Mouse (Mus musculus) forebrain, embryonic 14.5 days (tissue): ENCODE data around the gene Exog. TPM values are rescaled to one million over a fixed set of nuclear protein-coding genes. Genes with fewer than 3 reads are reported as not detected.

Experiments used
- ATAC-seq: fragments of 200-750 bp; cut with Nextera tagmentation; 2 replicates; pipeline ENCODE4 v1.8.0; 2017; ENCODE audit warnings: mild to moderate bottlenecking, moderate library complexity
- DNase-seq: peaks from one replicate; pipeline ENCODE4 v3.0.0-alpha.2; 2015; ENCODE audit warnings: low spot score
- H3K27ac ChIP-seq: fragments of 300-500 bp; sonication (generic); 2 replicates; pipeline ENCODE4 v1.5.1; 2014; ENCODE audit warnings: low read depth, mild to moderate bottlenecking, control low read depth, low read length, moderate library complexity
- H3K27me3 ChIP-seq: fragments of 300-500 bp; sonication (generic); replicated peaks from 2 replicates; pipeline ENCODE4 v1.6.1; 2014; ENCODE audit warnings: low read length, control low read depth, mixed read lengths; ENCODE audit not compliant: control insufficient read depth, insufficient read depth
- H3K36me3 ChIP-seq: fragments of 300-500 bp; sonication (generic); 2 replicates; pipeline ENCODE4 v1.6.1; 2014; ENCODE audit warnings: low read length, control low read depth; ENCODE audit not compliant: control insufficient read depth, insufficient read depth
- H3K4me1 ChIP-seq: fragments of 300-500 bp; sonication (generic); 2 replicates; pipeline ENCODE4 v1.6.1; 2014; ENCODE audit warnings: antibody characterized with exemption, low read length, control low read depth; ENCODE audit not compliant: control insufficient read depth, insufficient read depth
- H3K4me2 ChIP-seq: fragments of 300-500 bp; sonication (generic); 2 replicates; pipeline ENCODE4 v1.6.1; 2014; ENCODE audit warnings: mild to moderate bottlenecking, control low read depth, low read length
- H3K4me3 ChIP-seq: fragments of 300-500 bp; sonication (generic); 2 replicates; pipeline ENCODE4 v1.5.1; 2014; ENCODE audit warnings: low read depth, low read length, control low read depth
- H3K9ac ChIP-seq: fragments of 300-500 bp; sonication (generic); 2 replicates; pipeline ENCODE4 v1.6.1; 2014; ENCODE audit warnings: mild to moderate bottlenecking, low read length, control low read depth, moderate library complexity
- H3K9me3 ChIP-seq: fragments of 300-500 bp; sonication (generic); replicated peaks from 2 replicates; pipeline ENCODE4 v1.6.1; 2016; ENCODE audit warnings: low read length, control low read depth, mixed read lengths; ENCODE audit not compliant: control insufficient read depth
- WGBS: fragments of 180-500 bp; shearing (Covaris S2); extraction: QIAGEN DNeasy Blood & Tissue Kit; methylation state at CpG from one replicate; pipeline ENCODE4 v1.1.7; 2014; 5-methylcytosine and 5-hydroxymethylcytosine counted together
- polyA plus RNA-seq: library from polyadenylated mRNA; unstranded; fragments of >200 nt; fragmentation: Nextera tagmentation; extraction: Ambion mirVana; gene quantifications from 2 replicates; pipeline ENCODE4 v1.2.1, GENCODE M21; 2014

Gene Exog
- polyA plus RNA-seq, 1 experiment from 2014 or later = 54.2 TPM

- 74% methylated on average over 9 of the region's 9 CpGs for WGBS
- H3K27ac ChIP-seq = no peak overlapping the region
- H3K27me3 ChIP-seq = no peaks in the 10 kb centered on the region
- H3K4me2 ChIP-seq = no peak overlapping the region
- ATAC-seq (no peak), DNase-seq (no peak)
- H3K4me3 ChIP-seq = no peak overlapping the region
- no peak overlapping the region for H3K9ac ChIP-seq
- H3K36me3 ChIP-seq = no peaks in the 10 kb centered on the region
- H3K4me1 ChIP-seq = peaks cover 2% of the 10 kb centered on the region; the same call in 1 of the 2 replicates
- H3K9me3 ChIP-seq = no peaks in the 10 kb centered on the region
These were observed 39.7 kb downstream of the Exog start for GRCm38 (mm10) chr9:119484420-119484819.

- Histone ChIP-seq H3K4me3 (no peak overlapping the region), H3K27me3 (no peaks in the 10 kb centered on the region), H3K27ac (no peak overlapping the region), H3K9me3 (no peaks in the 10 kb centered on the region), H3K4me2 (no peak overlapping the region), H3K4me1 (peaks cover 2% of the 10 kb centered on the region; the same call in 1 of the 2 replicates), H3K9ac (no peak overlapping the region), H3K36me3 (no peaks in the 10 kb centered on the region)
- ATAC-seq (no peak), DNase-seq (no peak)
- WGBS = 90% methylated on average over 13 of the region's 13 CpGs
These were observed 40.1 kb downstream of the Exog start for GRCm38 (mm10) chr9:119484868-119485267.

- DNase-seq = no peak
These were observed 51.6 kb downstream of the Exog start for GRCm38 (mm10) chr9:119496354-119496753.

GRCm38 (mm10) chr9:119496960-119497359, 52.2 kb downstream of the Exog start:
- H3K36me3 ChIP-seq = no peaks in the 10 kb centered on the region
- H3K9me3 ChIP-seq = no peaks in the 10 kb centered on the region
- no peak overlapping the region for H3K4me2 ChIP-seq
- no peak overlapping the region for H3K27ac ChIP-seq
- WGBS = 64% methylated on average over 5 of the region's 5 CpGs
- ATAC-seq (no peak), DNase-seq (no peak)
- H3K4me3 ChIP-seq = no peak overlapping the region
- H3K4me1 ChIP-seq = no peaks in the 10 kb centered on the region; the same call in 1 of the 2 replicates
- no peak overlapping the region for H3K9ac ChIP-seq
- H3K27me3 ChIP-seq = no peaks in the 10 kb centered on the region

More at GRCm38 (mm10) chr9:119496354-119496753, 51.6 kb downstream of the Exog start:
- no peak for ATAC-seq
- H3K4me1 ChIP-seq = no peaks in the 10 kb centered on the region; the same call in 1 of the 2 replicates
- no peaks in the 10 kb centered on the region for H3K27me3 ChIP-seq
- no peak overlapping the region for H3K4me2 ChIP-seq
- no peak overlapping the region for H3K27ac ChIP-seq
- H3K36me3 ChIP-seq = no peaks in the 10 kb centered on the region
- no peak overlapping the region for H3K9ac ChIP-seq
- no peaks in the 10 kb centered on the region for H3K9me3 ChIP-seq
- 86% methylated on average over 9 of the region's 9 CpGs for WGBS
- H3K4me3 ChIP-seq = no peak overlapping the region

DNA sequence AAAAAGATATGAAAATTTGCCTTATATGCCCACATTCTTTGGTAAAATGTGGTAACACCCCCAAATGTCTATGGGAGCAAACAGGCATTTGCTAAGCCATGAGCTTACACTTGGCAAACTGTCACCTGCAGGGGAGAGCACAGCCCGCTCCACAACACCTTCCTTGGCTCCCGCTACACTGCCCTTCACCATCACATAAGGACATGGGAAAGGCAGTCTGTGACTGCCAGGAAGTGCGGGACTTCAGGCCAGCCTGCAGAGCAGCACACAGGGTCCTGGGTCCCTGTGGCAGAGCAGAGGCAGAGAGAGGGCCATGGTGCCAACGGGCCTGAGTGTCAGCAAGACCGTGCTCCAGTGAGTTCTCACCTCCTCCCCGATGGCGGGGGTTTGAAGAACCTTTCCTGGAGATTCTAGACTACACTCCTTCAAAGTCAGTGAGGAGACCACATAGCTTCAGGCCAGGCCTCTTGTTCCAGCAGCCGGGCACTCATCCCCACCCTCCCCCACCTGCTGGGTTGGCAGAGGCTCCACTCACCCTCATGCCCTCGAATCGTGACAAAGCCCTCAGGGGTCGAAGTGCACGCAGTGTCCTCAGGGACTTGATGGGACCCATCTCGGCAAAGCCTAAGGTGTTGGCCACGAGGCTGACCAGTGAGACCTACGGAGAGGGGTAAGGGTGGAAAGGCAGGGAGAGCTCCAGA, 53.0 kb downstream of the Exog start:
- H3K36me3 ChIP-seq = no peaks in the 10 kb centered on the region
- WGBS = 87% methylated on average over 15 of the region's 15 CpGs
- no peak overlapping the region for H3K9ac ChIP-seq
- no peak overlapping the region for H3K27ac ChIP-seq
- no peaks in the 10 kb centered on the region; the same call in 1 of the 2 replicates for H3K4me1 ChIP-seq
- H3K4me2 ChIP-seq = no peak overlapping the region
- DNase-seq (no peak), ATAC-seq (no peak)
- H3K9me3 ChIP-seq = no peaks in the 10 kb centered on the region
- no peaks in the 10 kb centered on the region for H3K27me3 ChIP-seq
- H3K4me3 ChIP-seq = no peak overlapping the region

GRCm38 (mm10) chr9:119498247-119498607, 53.5 kb downstream of the Exog start:
- ATAC-seq (no peak), DNase-seq (no peak)
- Histone ChIP-seq H3K9ac (no peak overlapping the region), H3K36me3 (no peaks in the 10 kb centered on the region), H3K4me1 (no peaks in the 10 kb centered on the region; the same call in 1 of the 2 replicates), H3K4me3 (no peak overlapping the region), H3K9me3 (no peaks in the 10 kb centered on the region), H3K4me2 (no peak overlapping the region), H3K27ac (no peak overlapping the region), H3K27me3 (no peaks in the 10 kb centered on the region)
- 91% methylated on average over 9 of the region's 9 CpGs for WGBS

- ATAC-seq = no peak
- H3K27me3 ChIP-seq = no peaks in the 10 kb centered on the region
- DNase-seq = no peak
- no peaks in the 10 kb centered on the region; the same call in 1 of the 2 replicates for H3K4me1 ChIP-seq
- H3K9ac ChIP-seq = no peak overlapping the region
- H3K27ac ChIP-seq = no peak overlapping the region
- no peak overlapping the region for H3K4me2 ChIP-seq
- no peaks in the 10 kb centered on the region for H3K36me3 ChIP-seq
- WGBS = 93% methylated on average over 7 of the region's 7 CpGs
- H3K9me3 ChIP-seq = no peaks in the 10 kb centered on the region
- H3K4me3 ChIP-seq = no peak overlapping the region
These were observed 54.1 kb downstream of the Exog start for GRCm38 (mm10) chr9:119498885-119499284.

GRCm38 (mm10) chr9:119503613-119504012, 58.9 kb downstream of the Exog start:
- H3K4me3 ChIP-seq = no peak overlapping the region
- no peak overlapping the region for H3K9ac ChIP-seq
- H3K9me3 ChIP-seq = 0 out of 2 replicates have a peak, but pooled peaks cover 4% of the 10 kb centered on the region
- H3K4me1 ChIP-seq = no peaks in the 10 kb centered on the region
- no peaks in the 10 kb centered on the region for H3K36me3 ChIP-seq
- WGBS = 96% methylated on average over 9 of the region's 9 CpGs
- no peaks in the 10 kb centered on the region for H3K27me3 ChIP-seq
- DNase-seq = no peak
- no peak overlapping the region for H3K27ac ChIP-seq
- ATAC-seq = no peak
- H3K4me2 ChIP-seq = no peak overlapping the region

GRCm38 (mm10) chr9:119504981-119505658, 60.4 kb downstream of the Exog start:
- Histone ChIP-seq H3K4me2 (no peak overlapping the region), H3K36me3 (no peaks in the 10 kb centered on the region), H3K27ac (no peak overlapping the region), H3K4me1 (no peaks in the 10 kb centered on the region), H3K9me3 (0 out of 2 replicates have a peak, but pooled peaks cover 4% of the 10 kb centered on the region), H3K4me3 (no peak overlapping the region), H3K9ac (no peak overlapping the region), H3K27me3 (no peaks in the 10 kb centered on the region)
- no peak for DNase-seq
- no peak for ATAC-seq
- 76% methylated on average over 11 of the region's 11 CpGs for WGBS
